ENCODE assay signal across 9 mouse cellular contexts in the genomic region with DNA sequence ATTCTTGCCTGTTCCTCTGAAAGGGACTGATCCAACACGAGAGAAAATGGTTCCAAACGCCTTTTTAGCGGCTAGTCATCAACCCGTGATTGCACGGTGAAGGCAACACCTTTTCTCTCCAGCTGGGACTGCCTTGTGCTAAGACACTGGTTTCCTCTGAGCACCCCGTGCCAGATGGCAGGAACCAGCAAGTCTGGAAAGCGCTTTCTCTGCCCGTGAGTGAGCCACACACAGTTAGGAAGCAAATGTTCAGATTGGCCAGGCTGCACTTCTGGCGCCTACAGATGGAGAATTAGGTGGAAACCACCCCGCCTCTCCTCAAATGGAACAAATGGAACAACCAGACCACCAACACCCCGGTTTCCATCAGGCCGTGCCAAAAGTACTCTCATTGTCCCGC. TPM values are rescaled to one million over a fixed set of nuclear protein-coding genes. Genes with fewer than 3 reads are reported as not detected.
DNase-seq lines count a peak whose midpoint lies in the region.
"Had no signal": no experiment of that assay in that cellular context is flagged by ENCODE, and none has a peak within 500 bp of the region (broad histone marks: within the 10 kb centered on the region; RNA-seq: fewer than 3 reads in every experiment).

No protein-coding gene starts in this region.

- DNase-seq in heart, adult 9 months (ENCODE audit: low spot score in 2 of 2) = peak; percentile 41 to 75
- no peak for DNase-seq in heart, postnatal 10 days
- DNase-seq in cerebellum, postnatal 25 days = peak; percentile 53 to 65
- peak; percentile 57 to 82 for DNase-seq in layer of hippocampus, postnatal 14 days (ENCODE audit: low spot score in 2 of 2)
- DNase-seq in right cerebral cortex, postnatal 36 days (ENCODE audit: low spot score in 2 of 2) = peak; percentile 58 to 62
- DNase-seq in spleen, postnatal 4 days (ENCODE audit: low spot score in 2 of 2) = no peak
- DNase-seq in embryo, embryonic 10.5 days (ENCODE audit: low spot score) = no peak
- DNase-seq: kidney, postnatal 14 days; lung, embryonic 14.5 days had no signal

- intact Hi-C loops in heart, postnatal 10 days (cut with DNase I) = no loop called here

RNA-seq across cellular contexts. Expression of a gene that starts 32.5 kb away (rescaled TPM):
- total RNA-seq in heart, postnatal 10 days (2021) = 100 to 1,000 TPM; 129 to 148 TPM
- total RNA-seq in layer of hippocampus, postnatal 14 days (2021) = 10 to 100 TPM; 43.7 to 46.5 TPM

RNA-seq across cellular contexts. Expression of a gene that starts 45.2 kb away (rescaled TPM):
- 10 to 100 TPM; 24.7 to 26.0 TPM for total RNA-seq in heart, postnatal 10 days (2021)
- total RNA-seq in layer of hippocampus, postnatal 14 days (2021) = 1 to 10 TPM; 1.8 to 2.6 TPM

RNA-seq across cellular contexts. Expression of a gene that starts 50.5 kb away (rescaled TPM):
- 10 to 100 TPM; 16.2 to 21.1 TPM for total RNA-seq in heart, postnatal 10 days (2021)
- total RNA-seq in layer of hippocampus, postnatal 14 days (2021) = 1 to 10 TPM; 6.0 to 6.7 TPM

Comparison
In these comparisons a context has a peak if more than half of its experiments do, and no peak if none do; other contexts are left out.
1. DNase-seq: peak in heart, adult 9 months (2 of 2), cerebellum, postnatal 25 days (2 of 2), layer of hippocampus, postnatal 14 days (2 of 2) and right cerebral cortex, postnatal 36 days (2 of 2); none in heart, postnatal 10 days (0 of 2), spleen, postnatal 4 days (0 of 2) and embryo, embryonic 10.5 days (single experiment).
2. RNA of a gene that starts 45.2 kb away (total RNA-seq): 24.7 to 26.0 TPM in heart, postnatal 10 days; 1.8 to 2.6 TPM in layer of hippocampus, postnatal 14 days; every median in the first group is over 4 times any median in the second.